Mouse (Mus musculus): ENCODE measurements around the gene Olfr1230. TPM values are rescaled to one million over a fixed set of nuclear protein-coding genes. Genes with fewer than 3 reads are reported as not detected.

Olfr1230 gene
- polyA plus RNA-seq (2012; rRNA removed), result not detected in 2 replicates

DNA sequence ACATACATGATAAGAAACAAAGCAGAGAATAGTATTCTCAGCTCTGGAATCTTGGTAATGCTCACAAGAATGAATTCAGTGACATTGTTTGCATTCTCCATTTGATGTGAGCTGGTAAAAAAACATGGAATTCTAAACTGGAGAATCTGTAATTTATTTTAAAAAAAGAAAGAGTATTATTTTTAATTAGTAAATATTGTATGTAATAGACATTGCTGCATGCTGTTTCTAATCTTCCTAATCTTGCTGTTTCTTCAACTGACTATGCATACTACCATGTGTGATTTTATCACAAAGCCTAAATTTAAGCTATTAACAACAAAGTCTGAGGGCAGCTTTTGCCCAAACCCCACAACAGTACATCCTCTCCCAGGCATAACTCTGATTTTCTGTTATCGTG is at the start of gene Olfr1230:
Olfr1230 (minus strand) TSS at position 101 of the 400 bp plus-strand sequence.

GRCm38 (mm10) chr2:89342298-89342697 is 45.2 kb upstream of the Olfr1230 start, which contains the start of gene Olfr1233:
Olfr1233 (minus strand) TSS chr2:89342398.

DNA sequence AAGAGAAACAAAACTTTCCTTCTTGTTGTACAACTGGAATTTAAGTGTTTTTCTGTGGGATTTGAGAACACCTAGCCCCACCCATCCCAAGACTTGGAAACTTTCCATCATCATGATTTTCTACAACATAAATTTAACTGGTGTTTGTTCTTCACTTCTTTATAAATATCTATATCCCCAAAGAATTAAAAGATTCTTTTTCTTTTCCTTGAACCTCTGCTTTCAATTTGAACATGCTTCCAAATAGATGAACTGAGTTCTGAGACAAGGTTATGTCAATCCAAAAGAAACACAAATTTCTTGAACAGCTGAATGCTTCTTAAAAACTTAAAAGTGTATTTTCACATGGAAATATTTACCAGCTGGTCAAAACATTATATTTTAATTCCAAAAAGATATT is 32.5 kb upstream of the Olfr1230 start, which contains the start of gene Olfr1232:
Olfr1232 (minus strand) TSS at position 101 of the 400 bp plus-strand sequence.

DNA sequence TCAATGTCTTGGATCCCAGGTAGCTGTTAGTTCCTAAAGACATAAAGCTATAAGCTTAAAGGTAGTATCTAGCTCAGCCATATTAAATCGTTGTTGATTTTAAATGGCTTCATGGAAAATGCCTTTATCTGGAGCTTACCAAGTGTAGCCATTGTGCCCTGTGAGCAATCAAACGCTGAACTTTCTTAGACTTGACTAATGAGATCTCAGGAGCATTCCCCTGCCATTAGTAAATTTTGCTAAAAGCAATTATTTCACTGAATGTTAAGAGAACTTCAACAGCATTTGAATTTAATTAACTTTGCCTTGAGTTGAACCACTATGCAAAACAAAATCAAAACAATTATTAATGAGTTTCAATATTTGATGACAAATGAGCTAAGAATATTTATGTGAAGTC is 9.9 kb upstream of the Olfr1230 start, which contains the start of gene Olfr1231:
Olfr1231 (minus strand) TSS at position 101 of the 400 bp plus-strand sequence.

GRCm38 (mm10) chr2:89287914-89288313 is 9.2 kb downstream of the Olfr1230 start, which contains the start of gene Olfr1229:
Olfr1229 (minus strand) TSS chr2:89288014.

DNA sequence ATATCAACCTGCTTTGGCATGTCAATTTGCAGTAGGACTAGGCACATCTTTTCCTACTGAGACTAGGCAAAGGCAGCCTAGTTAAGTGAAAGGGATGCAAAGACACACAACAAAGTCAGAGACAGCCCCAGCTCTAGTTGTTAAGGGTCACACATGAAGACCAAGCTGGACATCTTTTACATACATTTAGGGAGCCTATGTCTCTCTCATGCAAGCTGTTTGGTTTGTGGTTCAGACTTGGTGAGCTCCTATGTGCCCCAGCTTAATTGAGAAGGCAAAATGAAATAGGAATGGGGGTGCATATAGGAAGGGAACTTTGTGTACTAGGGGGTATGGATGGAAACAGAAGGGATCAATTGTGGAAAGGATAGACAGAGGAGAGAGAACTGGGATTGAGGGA is 43.1 kb downstream of the Olfr1230 start, which contains the start of gene Olfr1228:
Olfr1228 (minus strand) TSS at position 101 of the 400 bp plus-strand sequence.

Other genes with a start within 250 kb of the Olfr1230 start
- not detected in 2 replicates for gene Olfr1218, start 236.1 kb downstream of the Olfr1230 start, polyA plus RNA-seq (2012; rRNA removed)
- not detected in 2 replicates for gene Olfr1219, start 213.8 kb downstream of the Olfr1230 start, polyA plus RNA-seq (2012; rRNA removed)
- gene Olfr1220, start 190.4 kb downstream of the Olfr1230 start, polyA plus RNA-seq (2012; rRNA removed), result not detected in 2 replicates
- gene Olfr1221, start 180.0 kb downstream of the Olfr1230 start, polyA plus RNA-seq (2012; rRNA removed), result not detected in 2 replicates
- not detected in 2 replicates for gene Olfr1222, start 164.2 kb downstream of the Olfr1230 start, polyA plus RNA-seq (2012; rRNA removed)
- gene Olfr1223, start 145.7 kb downstream of the Olfr1230 start, polyA plus RNA-seq (2012; rRNA removed), result not detected in 2 replicates
- not detected in 2 replicates for gene Olfr1224-ps1, start 133.2 kb downstream of the Olfr1230 start, polyA plus RNA-seq (2012; rRNA removed)
- gene Olfr1225, start 122.6 kb downstream of the Olfr1230 start, polyA plus RNA-seq (2012; rRNA removed), result not detected in 2 replicates
- gene Olfr1226, start 97.2 kb downstream of the Olfr1230 start, polyA plus RNA-seq (2012; rRNA removed), result not detected in 2 replicates
- gene Olfr1228, start 43.2 kb downstream of the Olfr1230 start, polyA plus RNA-seq (2012; rRNA removed), result not detected in 2 replicates
- gene Olfr1229, start 9.3 kb downstream of the Olfr1230 start, polyA plus RNA-seq (2012; rRNA removed), result not detected in 2 replicates
- not detected in 2 replicates for gene Olfr1231, start 9.8 kb upstream of the Olfr1230 start, polyA plus RNA-seq (2012; rRNA removed)
- gene Olfr1232, start 32.4 kb upstream of the Olfr1230 start, polyA plus RNA-seq (2012; rRNA removed), result not detected in 2 replicates
- gene Olfr1233, start 45.1 kb upstream of the Olfr1230 start, polyA plus RNA-seq (2012; rRNA removed), result not detected in 2 replicates
- not detected in 2 replicates for gene Olfr1234, start 67.6 kb upstream of the Olfr1230 start, polyA plus RNA-seq (2012; rRNA removed)
- gene Olfr1238, start 112.4 kb upstream of the Olfr1230 start, polyA plus RNA-seq (2012; rRNA removed), result not detected in 2 replicates
- not detected in 2 replicates for gene Olfr1239, start 123.1 kb upstream of the Olfr1230 start, polyA plus RNA-seq (2012; rRNA removed)
- not detected in 2 replicates for gene Olfr1240, start 145.7 kb upstream of the Olfr1230 start, polyA plus RNA-seq (2012; rRNA removed)
- gene Olfr1241, start 189.9 kb upstream of the Olfr1230 start, polyA plus RNA-seq (2012; rRNA removed), result not detected in 2 replicates
- gene Olfr1242, start 201.1 kb upstream of the Olfr1230 start, polyA plus RNA-seq (2012; rRNA removed), result not detected in 2 replicates
- not detected in 2 replicates for gene Olfr1243, start 234.2 kb upstream of the Olfr1230 start, polyA plus RNA-seq (2012; rRNA removed)